Mouse (Mus musculus) cerebellum, postnatal 14 days (tissue): ENCODE measurements at regions not wholly inside any gene's neighbourhood (a gene's known extent, or its start where the extent isn't known, plus 50 kb on each side); places are given as distances from the start of the nearest gene placed in this dataset.

Source experiments
- DNase-seq, 2 experiments: peaks; one replicate each; pipeline ENCODE4 v3.0.0; 2021; ENCODE audit warnings: mixed read lengths in 2 of 2

DNA sequence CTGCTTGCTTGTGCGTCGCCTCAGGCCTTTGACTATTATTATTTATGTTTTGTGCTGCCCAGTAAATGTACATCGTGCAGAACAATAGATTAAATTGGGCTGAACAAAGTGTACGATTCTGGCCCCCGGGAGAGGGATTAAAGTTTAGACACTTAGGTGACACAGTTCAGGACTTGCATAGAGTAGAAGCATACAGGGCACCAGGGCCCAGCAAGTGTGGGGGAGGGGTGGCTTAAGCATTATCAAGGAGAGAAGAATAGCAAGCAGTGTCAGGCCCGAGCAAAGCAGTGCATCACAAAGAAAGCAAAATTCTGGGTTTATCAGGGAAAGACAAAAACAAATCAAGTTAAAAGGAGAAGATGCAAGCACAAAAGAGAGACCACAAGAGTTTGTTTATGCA is 133.3 kb upstream of the Myt1l start:
- peak in 1 of 2 experiments; percentile 14 for DNase-seq

- DNase-seq, result no peak
These were observed 132.7 kb upstream of the Myt1l start for GRCm38 (mm10) chr12:29395401-29395982.

DNA sequence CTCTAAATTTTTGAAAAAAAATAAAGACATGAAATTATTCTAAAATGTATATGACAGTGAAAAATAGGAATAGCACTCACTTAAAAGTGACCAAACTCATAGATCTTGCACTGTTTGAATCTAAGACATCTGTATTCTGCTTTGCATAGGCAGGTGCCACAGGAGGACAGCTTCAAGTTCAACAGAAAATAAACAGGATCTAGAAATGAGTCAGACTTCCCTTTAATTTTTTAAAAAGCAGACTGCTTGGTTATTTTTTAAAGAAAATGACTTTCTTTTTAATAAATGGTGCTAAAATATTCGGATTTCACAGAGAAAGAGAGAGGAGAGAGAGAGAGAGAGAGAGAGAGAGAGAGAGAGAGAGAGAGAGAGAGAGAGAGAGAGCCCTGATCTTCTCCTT is 123.8 kb upstream of the Myt1l start:
- DNase-seq, result no peak

DNA sequence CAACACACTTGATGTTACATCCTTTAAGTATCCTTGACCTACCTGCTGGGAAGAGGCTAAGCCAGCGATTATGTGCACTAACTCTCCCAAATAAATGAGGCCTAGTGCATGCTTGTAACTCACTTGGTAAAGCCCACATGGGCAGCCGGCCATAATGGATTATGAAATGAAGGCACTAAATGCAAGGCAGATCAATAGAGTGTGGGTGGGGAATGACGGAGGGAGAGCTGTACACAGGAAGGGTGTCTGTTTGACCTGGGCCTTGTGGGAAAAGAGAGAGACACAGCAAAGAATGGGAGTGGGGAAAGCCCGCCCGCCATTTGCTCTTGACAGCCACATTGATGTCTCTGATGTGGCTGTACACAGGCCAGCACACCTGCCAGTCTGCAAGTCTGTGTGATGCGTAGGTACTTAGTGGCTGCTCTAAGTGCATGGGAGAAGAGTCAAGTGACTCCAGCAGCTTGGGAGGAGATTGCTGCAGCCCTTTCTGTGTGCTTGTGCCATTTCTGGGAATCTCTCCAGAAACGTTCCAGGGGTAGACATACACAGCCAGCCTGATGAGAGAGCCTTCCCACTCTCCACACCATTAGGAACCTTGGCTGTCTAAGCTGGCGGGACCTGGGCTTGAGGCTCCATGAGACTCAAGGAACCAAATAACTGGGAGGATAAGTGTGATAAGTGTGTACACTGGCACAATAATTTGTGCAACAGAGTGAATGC is 118.7 kb upstream of the Myt1l start:
- DNase-seq, result peak; percentile 24 to 47

- no peak for DNase-seq
These were observed 94.2 kb upstream of the Myt1l start for GRCm38 (mm10) chr12:29433936-29434335.

- DNase-seq, result peak; percentile 11 to 32
These were observed 88.7 kb upstream of the Myt1l start for GRCm38 (mm10) chr12:29439343-29440019.

DNA sequence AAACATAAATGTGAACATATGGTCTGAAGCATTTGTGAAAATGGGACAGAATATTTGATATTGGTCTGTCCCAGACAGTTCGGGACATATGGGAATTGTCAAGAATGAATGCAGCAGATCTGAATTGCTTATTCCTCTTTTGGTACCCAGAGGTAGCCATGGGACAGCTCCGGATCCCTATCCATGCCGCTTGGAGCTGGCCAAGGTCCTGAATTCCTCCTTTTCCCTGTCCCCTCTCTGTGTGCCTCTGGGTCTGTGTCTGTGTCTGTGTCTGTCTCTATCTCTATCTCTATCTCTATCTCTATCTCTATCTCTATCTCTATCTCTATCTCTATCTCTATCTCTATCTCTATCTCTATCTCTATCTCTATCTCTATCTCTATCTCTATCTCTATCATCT is 63.0 kb upstream of the Myt1l start:
- DNase-seq, result peak; percentile 5 to 9
